Mouse (Mus musculus): ENCODE data around the gene Gm28374. TPM values are rescaled to one million over a fixed set of nuclear protein-coding genes. Genes with fewer than 3 reads are reported as not detected.
"Not testable (repeated sequence)": the region's sequence is repeated elsewhere in the genome, so short reads cannot be mapped to it uniquely, and the experiment has no call there.

Gm28374 gene
- not detected for total RNA-seq (2021)
- long read RNA-seq, experiment 1, result 0 reads
- long read RNA-seq, experiment 2, result 0 reads

DNA sequence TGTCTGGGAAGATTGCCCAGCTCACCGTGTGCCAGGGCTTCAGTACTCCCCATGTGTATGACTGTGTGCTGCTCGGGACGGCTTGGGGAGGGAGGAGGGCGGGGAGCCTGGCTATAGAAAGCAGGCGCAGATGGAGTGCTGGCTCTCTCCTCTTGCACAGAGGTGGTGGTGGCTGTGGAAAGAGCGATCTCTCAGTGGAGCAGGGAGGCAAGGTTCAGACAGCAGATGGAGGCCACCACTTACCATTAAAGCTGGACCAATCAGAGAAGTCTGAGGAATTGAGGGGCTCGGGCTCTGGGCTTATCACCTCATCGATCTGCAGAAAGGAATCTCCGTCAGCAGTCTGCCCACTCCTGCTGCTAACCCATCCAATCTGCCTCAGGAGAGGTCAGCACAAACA is at the start of gene Gm28374:
Gm28374 (minus strand) TSS at position 101 of the 400 bp plus-strand sequence.
- DNase-seq, result no peak

DNA sequence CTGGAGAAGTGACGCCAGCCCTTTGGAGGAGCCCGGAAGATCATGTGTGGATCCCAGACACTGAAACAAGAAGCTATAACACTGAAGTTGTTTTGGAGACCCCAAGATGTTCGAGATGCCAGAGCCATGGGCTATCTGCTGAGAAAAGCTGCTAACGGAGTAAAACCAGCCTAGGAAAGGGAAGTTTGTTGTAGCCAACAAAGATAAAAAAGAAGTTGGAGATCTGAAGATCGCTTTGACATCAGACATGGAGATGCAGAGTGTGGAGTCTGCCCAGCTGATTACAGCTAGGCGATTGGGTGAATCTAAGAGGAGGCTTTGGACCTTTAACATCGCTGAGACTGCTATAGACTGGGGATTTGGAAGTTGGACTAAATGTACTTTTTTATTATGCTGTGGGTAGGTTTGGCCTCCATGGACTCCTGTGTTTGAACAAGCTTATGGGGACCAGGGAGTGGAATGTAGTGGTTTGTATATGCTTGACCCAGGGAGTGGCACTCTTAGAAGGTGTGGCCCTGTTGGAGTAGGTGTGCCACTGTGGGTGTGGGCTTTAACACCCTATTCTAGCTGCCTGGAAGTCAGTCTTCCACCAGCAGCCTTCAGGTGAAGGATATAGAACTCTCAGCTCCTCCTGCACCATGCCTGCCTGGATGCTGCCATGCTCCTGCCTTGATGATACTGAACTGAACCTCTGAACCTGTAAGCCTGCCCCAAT is 48.5 kb upstream of the Gm28374 start:
- DNase-seq, result not testable (repeated sequence)

DNA sequence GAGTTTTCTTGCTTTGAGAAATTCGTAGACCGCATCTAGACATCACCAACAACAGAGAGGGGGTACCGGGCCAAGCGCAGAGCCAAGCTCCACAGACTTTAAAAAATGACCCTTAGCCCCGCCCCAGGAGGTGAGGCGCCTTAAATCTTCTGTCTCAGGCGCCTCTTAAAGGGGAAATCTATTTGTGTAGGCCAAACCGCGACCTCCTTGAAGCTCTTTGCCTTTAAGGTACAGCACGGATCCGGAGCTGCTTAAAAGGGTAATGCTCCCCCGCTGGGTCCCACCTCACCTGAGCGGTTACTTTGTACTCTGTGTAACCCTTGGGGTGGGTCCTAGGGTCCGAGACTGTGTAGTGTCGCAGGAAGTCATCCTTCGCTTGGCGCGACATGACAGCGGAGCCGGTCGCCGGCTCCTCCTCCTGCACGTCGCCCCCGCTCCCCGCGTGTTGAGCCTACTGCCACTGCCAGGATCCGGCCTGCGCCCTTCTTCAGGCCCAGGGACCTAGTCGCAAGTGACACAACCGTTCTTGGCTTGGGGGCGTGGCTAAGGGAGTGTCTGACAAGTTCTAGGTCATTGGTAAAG is 45.8 kb upstream of the Gm28374 start, which contains the start of gene Snx15:
Snx15 (minus strand) TSS at position 545 of the 582 bp plus-strand sequence.
- peak; percentile 90 for DNase-seq

DNA sequence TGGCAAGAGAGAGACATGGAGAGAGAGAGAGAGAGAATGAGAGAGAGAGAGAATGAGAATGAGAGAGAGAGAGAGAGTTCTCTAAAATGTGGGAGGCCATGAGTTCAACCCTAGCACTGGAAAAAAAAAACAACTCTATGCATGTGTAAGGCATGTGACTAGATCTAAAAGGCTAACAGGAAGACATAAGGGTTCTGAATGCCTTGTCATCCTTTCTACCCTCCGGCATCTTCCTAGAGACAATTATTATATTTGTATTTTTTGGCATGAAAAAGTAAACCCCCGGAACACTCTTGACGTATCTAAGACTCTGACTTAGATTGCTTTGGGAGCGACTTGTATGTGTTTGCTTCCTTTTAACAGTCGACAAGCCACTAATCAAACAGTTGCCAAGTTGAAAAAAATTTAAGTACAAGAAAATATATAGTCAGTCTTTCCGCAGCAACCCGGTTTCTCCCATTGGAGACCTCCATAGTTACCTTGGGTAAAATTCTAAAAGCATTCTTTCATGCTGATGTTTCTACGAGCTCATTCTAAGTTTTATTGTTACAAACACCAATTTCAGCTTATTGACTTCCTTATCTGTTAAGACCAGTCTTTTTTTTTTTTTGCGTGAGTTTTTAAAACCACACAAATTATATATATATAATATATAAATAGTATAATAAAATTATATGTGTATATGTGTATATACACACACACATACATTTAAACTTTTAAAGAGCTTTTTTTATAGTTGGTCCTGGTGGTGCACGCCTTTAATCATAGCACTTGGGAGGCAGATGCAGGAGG is 44.9 kb upstream of the Gm28374 start:
- DNase-seq, result no peak

DNA sequence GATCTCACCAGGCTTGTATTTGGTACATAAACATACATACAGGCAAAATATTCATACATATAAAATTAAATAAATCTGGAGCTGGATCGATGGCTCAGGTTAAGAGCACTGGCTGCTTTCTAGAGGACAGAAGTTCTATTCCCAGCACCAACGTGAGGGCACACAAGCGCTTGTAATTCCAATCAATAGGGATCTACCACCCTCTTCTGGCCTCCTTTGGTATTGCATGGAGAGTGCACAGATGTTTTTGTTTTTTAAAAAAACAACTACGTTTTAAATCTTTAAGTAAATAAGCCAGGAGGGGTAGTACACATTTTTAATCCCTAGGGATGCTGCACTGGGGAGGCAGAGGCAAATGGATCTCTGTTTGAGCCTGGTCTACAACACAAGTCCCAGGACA is 44.2 kb upstream of the Gm28374 start:
- peak; percentile 57 for DNase-seq

DNA sequence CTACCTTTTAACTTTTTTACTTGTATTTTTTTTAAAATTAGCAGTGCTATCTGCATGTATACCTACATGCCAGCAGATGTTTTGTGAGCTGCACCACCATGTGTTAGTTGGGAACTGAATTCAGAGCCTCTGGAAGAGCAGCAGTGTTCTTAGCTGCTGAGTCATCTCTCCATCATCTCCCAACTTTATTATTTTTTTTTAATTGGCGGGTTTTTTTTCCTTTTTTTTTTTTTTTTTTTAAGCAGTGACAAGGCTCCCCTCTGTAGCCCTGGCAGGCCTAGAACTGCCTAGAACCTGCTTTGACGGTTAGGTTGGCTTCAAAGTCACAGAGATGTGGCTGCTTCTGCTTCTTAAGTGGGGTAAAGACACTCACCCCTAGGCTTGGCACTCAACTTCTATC is 42.8 kb upstream of the Gm28374 start:
- no peak for DNase-seq

DNA sequence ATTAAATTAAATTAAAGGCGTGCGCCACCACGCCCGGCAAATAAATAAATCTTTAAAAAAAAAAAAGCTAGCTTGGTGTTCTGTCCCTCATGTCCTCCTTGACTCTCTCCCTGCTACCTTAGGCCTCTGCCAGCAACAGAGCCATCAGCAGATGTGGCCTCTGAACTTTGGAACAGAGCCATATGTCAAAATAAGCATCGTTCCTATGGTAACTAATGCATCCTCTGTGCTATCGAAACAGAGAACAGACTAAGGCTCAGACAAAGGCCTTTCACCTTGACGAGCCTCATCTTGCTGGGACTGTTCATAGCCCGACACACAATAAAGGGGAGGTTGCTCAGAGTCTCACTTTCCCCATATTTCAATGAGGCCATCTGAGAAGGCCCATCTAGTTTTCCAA is 41.3 kb upstream of the Gm28374 start:
- DNase-seq, result no peak

DNA sequence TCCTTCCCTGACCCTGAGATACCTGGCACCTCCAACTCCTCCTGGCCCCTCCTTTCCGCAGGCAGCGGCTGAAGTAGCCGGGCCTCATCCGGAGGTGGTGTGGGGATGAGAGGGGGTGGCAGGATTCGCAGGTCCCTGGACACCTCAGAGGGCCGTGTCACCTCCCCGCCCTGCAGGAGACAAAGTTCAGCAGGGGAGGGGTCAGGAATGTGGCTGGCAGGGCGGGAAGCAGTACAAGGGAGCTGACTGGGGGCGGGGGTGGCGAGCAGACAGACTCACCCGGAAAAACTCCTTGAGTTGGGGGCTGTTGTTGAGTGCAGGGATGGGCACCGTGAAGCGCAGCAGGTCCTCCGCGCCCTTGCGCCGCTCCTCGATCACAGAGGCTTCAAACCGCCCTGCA is 39.7 kb upstream of the Gm28374 start:
- no peak for DNase-seq

DNA sequence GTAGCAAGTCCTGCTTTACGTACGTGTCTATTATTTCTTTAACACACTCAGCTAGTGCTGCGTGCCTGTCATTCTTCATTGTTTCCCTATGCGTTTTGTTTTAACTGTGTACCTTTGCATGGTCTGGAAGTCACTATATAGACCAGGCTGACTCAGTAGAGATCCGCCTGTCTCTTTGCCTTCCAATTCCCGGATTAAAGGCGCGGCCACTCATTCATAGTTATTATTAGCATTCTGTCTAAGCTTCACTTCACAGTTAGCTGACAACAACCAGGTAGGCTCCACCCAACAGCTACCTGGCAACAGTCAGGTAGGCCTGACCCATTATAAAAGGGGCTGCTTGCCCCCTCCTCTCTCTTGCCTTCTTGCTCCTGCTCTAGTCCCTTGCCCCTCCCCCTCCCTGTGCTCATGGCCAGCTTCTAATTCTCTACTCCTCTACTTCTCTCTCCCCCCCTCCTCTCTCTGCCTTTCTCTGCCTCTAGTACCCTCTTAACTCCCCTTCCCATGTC is 36.7 kb upstream of the Gm28374 start:
- DNase-seq, result no peak

DNA sequence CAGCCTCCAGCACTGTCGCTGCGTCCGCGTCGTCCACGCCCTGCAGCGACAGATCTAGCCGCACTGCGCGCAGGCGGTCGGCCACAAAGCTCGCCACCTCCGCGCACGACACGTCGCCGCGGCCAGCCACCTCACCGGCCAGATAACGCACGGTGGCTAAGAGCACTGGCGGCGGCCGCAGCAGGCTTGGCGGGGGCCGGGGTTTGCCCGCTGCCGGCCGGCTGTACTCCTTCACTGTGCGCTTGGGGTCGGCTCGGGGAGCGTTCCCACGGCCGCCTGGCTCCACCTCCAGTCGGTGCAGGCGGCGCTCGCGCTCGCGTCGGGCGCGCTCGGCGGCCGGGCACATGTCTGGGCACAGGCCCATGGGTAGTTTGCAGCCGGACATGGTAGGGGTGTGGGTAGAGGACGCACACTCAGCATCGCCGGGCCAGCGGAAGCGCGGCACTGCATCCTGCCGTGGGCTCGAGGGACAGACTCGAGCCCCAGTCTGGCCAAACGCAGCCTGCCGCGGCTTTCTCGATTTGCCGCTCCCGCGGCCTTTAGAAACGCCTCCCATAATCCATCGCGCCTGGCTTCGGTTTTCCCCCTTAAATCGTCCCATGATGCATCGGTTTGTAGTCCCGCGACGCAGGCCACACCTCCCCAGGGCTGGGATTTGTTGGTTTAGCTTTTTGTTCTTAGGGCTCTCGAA is 36.1 kb upstream of the Gm28374 start, which contains the start of gene Sac3d1:
Sac3d1 (minus strand) TSS at position 665 of the 691 bp plus-strand sequence.
- DNase-seq, result peak; percentile 83

DNA sequence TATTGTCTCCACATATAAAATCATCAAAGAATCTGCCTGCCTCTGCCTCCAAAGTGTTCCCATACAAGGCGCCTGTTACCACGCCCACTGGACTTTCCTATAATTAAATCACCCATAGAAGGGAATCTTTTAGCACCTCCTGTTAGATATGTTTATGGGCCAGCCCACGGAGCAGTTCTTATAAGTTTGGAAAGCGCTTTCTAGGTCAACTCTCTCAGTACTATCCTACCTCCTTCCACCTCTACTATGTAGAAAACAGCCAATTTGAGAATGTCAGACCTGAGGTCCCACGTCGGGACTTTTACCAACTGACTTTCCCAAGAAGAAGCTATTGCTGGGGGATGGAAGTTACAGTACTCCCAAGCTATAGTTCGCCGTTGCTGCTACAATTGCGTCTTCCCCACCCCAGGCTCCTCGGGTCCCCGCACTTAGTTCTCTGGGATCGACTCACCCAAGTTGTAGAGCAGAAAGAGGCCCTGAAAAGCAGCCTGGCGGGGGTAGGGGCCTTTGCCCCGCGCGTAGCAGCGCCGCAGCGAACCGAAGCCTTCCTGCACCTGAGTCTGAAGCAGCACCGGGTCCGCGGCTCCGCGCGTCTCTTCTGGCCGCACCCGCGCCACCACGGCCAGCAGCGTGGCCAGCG is 35.4 kb upstream of the Gm28374 start:
- DNase-seq, result no peak

DNA sequence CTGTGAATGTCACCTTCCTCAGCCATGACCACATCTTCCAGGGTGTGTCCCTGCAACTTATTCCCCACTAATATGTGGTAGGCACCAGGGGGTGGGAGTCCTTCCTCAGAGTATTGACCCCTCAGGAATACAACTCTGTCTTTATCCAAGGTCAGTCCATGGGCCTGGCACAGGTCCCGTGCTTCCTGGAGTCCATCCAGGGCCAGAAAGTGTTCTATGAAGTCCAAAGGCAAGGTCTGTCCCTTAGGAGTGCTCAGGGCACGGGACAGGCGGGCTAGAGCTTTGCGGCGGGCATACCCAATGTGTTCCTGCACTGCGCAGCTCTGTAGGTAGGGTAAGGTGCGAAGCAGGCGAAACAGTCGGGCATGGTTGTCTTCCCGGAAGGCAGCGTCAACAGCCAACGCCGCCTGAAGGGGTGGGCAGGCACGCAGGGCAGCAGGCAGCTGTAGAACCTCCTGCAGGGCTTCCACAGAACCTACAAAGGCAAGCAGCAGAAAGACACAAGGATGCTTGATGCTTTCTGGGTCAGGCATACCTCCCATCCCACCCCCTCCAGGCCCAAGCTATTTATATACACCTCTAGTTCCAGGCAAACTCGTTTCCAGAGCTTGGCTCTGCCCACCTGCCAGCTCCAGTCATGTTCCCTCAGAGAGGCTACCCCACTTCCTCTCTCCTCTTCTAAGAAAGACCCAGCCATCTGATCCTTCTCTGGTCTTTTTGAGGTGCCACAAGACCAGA is 34.2 kb upstream of the Gm28374 start:
- no peak for DNase-seq

DNA sequence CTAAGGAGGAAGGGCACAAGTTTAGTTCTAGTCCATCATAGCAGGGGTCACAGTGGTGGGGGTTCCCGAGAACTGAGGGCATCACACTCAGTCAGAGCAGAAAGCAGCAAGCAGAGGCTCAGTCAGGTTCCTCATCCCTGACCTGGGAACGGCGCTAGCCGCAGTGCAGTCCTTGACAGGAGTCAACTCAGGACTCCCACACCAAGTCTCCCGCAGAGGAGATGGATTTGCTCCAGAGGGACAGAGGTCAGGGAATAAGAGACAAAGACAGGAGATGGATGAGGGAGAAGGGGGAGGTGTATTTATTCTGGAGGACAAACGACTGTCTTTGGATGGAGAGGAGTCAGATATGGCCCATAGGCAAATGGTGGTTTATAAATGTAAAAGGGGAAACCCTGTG is 31.1 kb upstream of the Gm28374 start:
- DNase-seq, result no peak

DNA sequence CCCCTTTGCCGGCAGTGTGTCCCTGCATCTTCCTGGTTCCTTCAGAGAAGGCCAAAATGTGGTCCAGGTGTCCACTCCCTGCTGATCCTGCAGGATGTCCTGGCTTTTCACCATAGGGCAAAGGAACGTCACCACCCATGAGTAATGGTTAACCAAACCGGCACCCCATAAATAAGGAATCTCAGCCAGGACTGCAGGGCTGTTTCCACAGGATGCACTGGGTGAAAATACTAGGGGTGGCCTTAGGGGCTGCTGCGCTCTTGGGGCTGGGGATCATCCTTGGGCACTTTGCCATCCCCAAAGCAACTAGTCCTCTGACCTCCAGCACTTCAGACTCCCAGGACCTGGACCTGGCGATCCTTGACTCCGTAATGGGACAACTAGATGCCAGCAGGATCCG is 23.5 kb upstream of the Gm28374 start, which contains the start of gene Naaladl1:
Naaladl1 (plus strand) TSS at position 197 of the 400 bp plus-strand sequence.
- DNase-seq, result no peak

DNA sequence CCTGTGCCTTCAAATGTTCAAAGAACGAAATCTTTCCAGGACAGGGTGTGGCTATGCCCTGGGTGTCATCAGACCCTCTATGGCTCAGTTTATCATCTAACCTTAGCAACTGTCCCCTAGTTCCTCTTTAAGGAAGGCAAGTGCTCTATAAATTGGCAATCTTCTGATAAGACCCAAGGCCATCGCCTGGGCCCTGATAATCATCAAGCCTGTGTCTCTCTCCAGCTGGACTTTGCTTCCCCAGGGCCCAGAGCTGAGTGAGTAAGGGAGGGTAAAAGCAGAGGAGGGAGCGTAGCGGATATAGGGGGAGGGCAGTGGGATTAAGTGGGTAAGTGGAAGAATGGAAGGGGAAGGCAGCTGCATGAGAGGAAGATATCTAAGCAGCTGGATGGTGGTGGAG is 22.4 kb upstream of the Gm28374 start:
- DNase-seq, result no peak

DNA sequence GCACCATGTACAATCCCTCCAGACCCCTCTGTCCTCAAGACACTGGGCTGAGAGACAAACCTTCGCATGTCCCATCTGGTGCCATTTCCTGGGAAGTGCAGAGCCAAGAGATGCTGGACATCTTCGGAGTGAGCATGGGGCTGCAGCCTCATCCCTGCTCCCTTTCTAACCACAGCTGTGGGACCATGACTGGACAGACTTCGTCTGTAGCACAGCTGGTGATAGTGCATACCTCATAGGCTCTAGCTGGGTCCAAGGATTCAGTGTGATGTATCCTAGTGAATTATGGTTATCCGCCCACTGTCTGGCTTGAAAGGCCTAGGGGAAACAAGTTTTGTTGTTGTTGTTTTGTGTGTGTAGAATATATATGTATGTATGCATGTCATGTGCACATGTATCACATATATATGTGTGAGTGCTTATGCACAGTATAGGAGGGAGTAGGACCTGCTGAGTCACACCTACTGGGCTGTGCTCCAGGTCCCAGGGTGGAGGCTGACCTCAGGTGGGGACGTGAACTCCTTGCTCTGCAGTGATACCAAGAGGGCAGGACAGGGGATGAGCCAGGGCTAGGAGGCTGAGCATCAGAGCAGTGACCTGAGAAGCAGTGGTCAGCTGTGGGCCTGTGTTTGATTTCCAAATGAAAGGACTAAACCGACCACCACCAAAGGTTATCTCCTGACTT is 20.3 kb upstream of the Gm28374 start:
- no peak for DNase-seq

DNA sequence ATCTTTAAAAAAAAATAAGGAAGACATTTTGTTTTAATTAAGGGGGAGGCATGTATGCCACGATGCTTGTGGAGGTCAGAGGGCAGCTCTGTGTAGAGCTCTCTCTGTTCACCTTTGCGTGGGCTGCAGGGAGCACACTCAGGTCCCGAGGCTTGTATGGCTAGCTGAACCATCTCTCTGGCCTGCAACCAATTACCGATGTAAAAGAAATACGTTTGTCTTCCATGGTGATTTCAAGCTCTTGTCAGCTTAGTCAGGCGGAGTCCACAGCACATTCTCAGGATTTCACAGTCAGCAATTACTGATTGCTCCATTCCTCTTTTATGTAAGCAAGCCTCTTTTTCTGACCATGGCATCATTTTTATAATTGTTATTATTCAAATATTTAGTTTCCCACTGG is 19.1 kb upstream of the Gm28374 start:
- DNase-seq, result no peak

DNA sequence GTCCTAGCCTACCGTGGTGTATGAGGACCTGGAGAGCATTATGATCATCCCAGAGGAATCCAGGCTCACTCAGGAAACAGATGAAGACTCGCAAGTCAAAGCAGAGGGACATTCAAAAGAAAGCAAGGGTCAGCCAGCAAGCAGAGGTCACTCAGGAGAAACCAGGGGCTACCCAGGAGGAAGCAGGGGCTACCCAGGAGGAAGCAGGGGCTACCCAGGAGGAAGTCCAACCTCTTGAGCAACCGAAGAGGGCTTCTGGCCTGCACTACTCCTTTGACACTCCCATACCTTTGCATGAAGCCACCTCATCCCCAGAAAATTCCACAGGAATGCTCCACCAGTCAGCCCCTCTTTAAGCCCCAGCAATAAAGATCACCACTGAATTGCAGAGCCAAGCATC is 15.8 kb upstream of the Gm28374 start:
- DNase-seq, result no peak

DNA sequence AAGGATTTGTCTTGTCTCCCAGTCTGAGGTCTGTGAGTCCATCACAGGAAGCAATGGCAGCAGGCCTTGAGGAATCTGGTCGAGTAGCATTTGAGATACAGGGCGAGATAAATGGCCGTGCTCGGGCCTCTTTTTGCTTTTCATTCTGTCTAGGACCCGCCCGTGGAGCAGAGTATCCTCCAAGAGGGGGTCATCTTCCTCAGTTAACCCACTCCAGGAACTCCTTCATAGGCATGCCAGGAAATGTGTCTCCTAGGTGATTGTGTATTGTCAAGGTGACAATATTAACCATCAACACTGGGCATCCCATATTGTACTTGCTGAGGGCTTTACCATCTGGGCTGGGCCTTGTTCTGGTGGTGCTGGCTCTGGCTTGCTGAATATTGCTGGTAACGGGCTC is 12.1 kb upstream of the Gm28374 start, which contains the start of gene AC131692.1:
AC131692.1 (plus strand) TSS at position 301 of the 400 bp plus-strand sequence.
- no peak for DNase-seq

DNA sequence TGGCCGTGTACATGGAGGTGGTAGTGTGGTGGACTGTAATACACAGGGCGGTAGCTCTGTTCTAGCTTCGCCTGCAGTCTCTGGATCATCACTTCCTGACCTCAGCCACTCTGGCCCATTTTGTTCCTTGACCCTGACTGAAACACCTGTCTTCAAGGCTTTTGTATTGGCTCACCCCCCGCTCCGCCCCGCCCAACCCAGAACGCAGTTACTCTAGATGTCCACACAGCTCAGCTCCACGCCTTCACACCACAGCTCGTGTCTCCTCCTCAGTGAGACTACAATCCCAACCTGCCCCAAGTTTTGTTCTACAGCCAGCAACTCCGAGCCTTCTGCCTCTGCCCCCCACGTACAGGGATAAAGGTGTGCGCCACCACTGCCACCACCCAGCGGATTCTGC is 6.8 kb upstream of the Gm28374 start:
- DNase-seq, result no peak
